Mouse (Mus musculus) thymus, postnatal 25 days (tissue): ENCODE results near the gene Dpep1.
"Not testable (repeated sequence)": the region's sequence is repeated elsewhere in the genome, so short reads cannot be mapped to it uniquely, and the experiment has no call there.

ENCODE experiments used
- DNase-seq: peaks from one replicate; pipeline ENCODE4 v3.0.0; 2022

Gene Dpep1

GRCm38 (mm10) chr8:123212321-123213117 is 26.5 kb downstream of the Dpep1 start, which contains the start of the genes Chmp1a and Spata33:
TSS of gene Chmp1a (minus strand) at chr8:123212763.
TSS of gene Spata33 (plus strand) at chr8:123212832.
- peak; percentile 86 for DNase-seq

GRCm38 (mm10) chr8:123213118-123213772 is 27.2 kb downstream of the Dpep1 start:
- no peak for DNase-seq

- DNase-seq: no peak
Measured at GRCm38 (mm10) chr8:123215430-123215829, 29.4 kb downstream of the Dpep1 start.

- DNase-seq: no peak
Measured at GRCm38 (mm10) chr8:123220917-123221316, 34.9 kb downstream of the Dpep1 start.

- peak; percentile 89 for DNase-seq
Measured at GRCm38 (mm10) chr8:123224278-123225266, 38.5 kb downstream of the Dpep1 start, which contains the start of gene Cdk10. TSS of gene Cdk10 (plus strand) at chr8:123224842.

GRCm38 (mm10) chr8:123228416-123228815 is 42.4 kb downstream of the Dpep1 start:
- DNase-seq: no peak

GRCm38 (mm10) chr8:123230326-123230725 is 44.3 kb downstream of the Dpep1 start:
- not testable (repeated sequence) for DNase-seq

- no peak for DNase-seq
Measured at GRCm38 (mm10) chr8:123231742-123232141, 45.7 kb downstream of the Dpep1 start.

- no peak for DNase-seq
Measured at GRCm38 (mm10) chr8:123232553-123232952, 46.5 kb downstream of the Dpep1 start.

GRCm38 (mm10) chr8:123233300-123233699 is 47.3 kb downstream of the Dpep1 start:
- DNase-seq: no peak

- DNase-seq: no peak
Measured at GRCm38 (mm10) chr8:123233760-123234159, 47.7 kb downstream of the Dpep1 start.

GRCm38 (mm10) chr8:123234918-123235519 is 49.0 kb downstream of the Dpep1 start:
- no peak for DNase-seq

- DNase-seq: peak; percentile 97
Measured at GRCm38 (mm10) chr8:123235520-123236497, 49.8 kb downstream of the Dpep1 start, which contains the start of gene Spata2l. TSS of gene Spata2l (minus strand) at chr8:123236233.

- no peak for DNase-seq
Measured at GRCm38 (mm10) chr8:123239398-123239797, 53.4 kb downstream of the Dpep1 start.

GRCm38 (mm10) chr8:123242107-123242923 is 56.3 kb downstream of the Dpep1 start:
- DNase-seq: no peak

GRCm38 (mm10) chr8:123243053-123243452 is 57.0 kb downstream of the Dpep1 start:
- DNase-seq: no peak

GRCm38 (mm10) chr8:123244382-123244781 is 58.3 kb downstream of the Dpep1 start:
- DNase-seq: no peak

- DNase-seq: no peak
Measured at GRCm38 (mm10) chr8:123245543-123245942, 59.5 kb downstream of the Dpep1 start.

- DNase-seq: no peak
Measured at GRCm38 (mm10) chr8:123247748-123248147, 61.7 kb downstream of the Dpep1 start.

- no peak for DNase-seq
Measured at GRCm38 (mm10) chr8:123248596-123248995, 62.6 kb downstream of the Dpep1 start.
